Mouse (Mus musculus) thymus, adult 2 months (tissue): ENCODE measurements around the gene Unc93a2. TPM values are rescaled to one million over a fixed set of nuclear protein-coding genes. Genes with fewer than 3 reads are reported as not detected.
"Not testable (repeated sequence)": the region's sequence is repeated elsewhere in the genome, so short reads cannot be mapped to it uniquely, and the experiment has no call there.

ENCODE experiments used
- DNase-seq: peaks from one replicate; pipeline ENCODE4 v3.0.0; 2021
- H3K27ac ChIP-seq: fragments of 200-500 bp; 2 replicates; pipeline ENCODE4 v1.5.1; 2012; ENCODE audit warnings: low read length, control low read depth; ENCODE audit not compliant: control insufficient read depth, insufficient read depth
- H3K27me3 ChIP-seq: fragments of 200-500 bp; 2 replicates; pipeline ENCODE4 v1.6.1; 2012; ENCODE audit warnings: mild to moderate bottlenecking, low read length, moderate library complexity, mixed read lengths; ENCODE audit not compliant: control insufficient read depth, insufficient read depth
- H3K36me3 ChIP-seq: fragments of 200-500 bp; 2 replicates; pipeline ENCODE4 v1.6.1; 2012; ENCODE audit warnings: mild to moderate bottlenecking, low read length, moderate library complexity; ENCODE audit not compliant: control insufficient read depth, insufficient read depth
- H3K4me1 ChIP-seq: fragments of 200-500 bp; replicated peaks from 2 replicates; pipeline ENCODE4 v1.6.1; 2012; ENCODE audit warnings: low read length; ENCODE audit not compliant: control insufficient read depth, insufficient read depth
- H3K4me3 ChIP-seq: fragments of 200-500 bp; 2 replicates; pipeline ENCODE4 v1.5.1; 2012; ENCODE audit warnings: mild to moderate bottlenecking, low read length, control low read depth, moderate library complexity; ENCODE audit not compliant: control insufficient read depth, insufficient read depth
- WGBS: fragments of 180-500 bp; shearing (Covaris S2); methylation state at CpG from one replicate; pipeline ENCODE4 v1.1.7; 2018; 5-methylcytosine and 5-hydroxymethylcytosine counted together
- polyA plus RNA-seq: library from polyadenylated mRNA; depleted of rRNA; stranded (reverse); fragments of >200 nt; gene quantifications from 2 replicates; pipeline ENCODE4 v1.2.3, GENCODE M21; 2012; rRNA removed

Gene Unc93a2
- polyA plus RNA-seq, 1 experiment, result 0.93 TPM

GRCm38 (mm10) chr17:7326415-7326814 is 58.8 kb downstream of the Unc93a2 start:
- H3K4me3 ChIP-seq, H3K27me3 ChIP-seq, H3K27ac ChIP-seq, H3K36me3 ChIP-seq, DNase-seq, H3K4me1 ChIP-seq: not testable (repeated sequence)
- 88% methylated on average over 5 of the region's 8 CpGs for WGBS

DNA sequence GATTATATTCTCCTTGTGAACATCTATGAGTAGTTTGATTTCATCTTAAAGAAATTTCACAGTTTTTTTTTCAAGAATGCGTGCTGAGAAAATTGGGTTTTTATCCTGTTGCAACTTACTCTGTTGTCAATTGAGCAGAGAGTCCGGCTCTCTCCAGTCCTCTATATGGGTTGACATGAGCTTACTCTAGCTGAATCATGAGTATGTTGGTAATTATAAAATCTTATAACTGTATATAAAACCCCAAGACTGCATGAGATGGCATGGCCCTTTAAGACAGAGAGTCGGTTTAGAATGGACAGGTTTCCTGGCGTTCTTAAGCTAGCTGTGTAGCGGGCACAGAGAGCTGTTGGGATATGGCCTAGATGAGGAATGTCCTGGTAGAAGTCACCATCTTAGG is 60.9 kb downstream of the Unc93a2 start, which contains the start of gene Tcp10a:
Gene Tcp10a, plus strand, starts transcription at position 301 of the 400 bp plus-strand sequence.
- WGBS, result 96% methylated on average over 5 of the region's 5 CpGs
- not testable (repeated sequence) for DNase-seq, H3K27ac ChIP-seq, H3K27me3 ChIP-seq, H3K4me3 ChIP-seq, H3K36me3 ChIP-seq, H3K4me1 ChIP-seq

DNA sequence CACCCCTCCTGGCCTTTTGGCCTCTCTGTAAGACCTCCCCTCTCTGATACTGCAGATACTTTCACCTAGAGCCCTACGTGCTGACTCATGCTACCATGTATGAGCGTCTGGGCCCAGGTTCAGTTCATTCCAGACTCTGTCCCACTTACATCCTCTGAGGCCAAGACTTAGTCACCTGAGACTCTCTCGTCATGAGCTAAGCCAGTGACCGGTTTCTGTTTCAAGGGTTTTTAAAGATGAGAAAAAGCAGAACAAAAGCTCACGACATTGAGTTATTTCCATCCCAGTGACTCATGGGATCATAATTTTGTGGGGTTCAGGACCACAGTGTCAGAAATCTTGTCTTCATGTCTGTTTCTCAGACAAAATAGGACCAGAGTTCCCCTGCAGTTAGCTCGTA is 65.5 kb downstream of the Unc93a2 start:
- H3K4me1 ChIP-seq, H3K27me3 ChIP-seq, DNase-seq, H3K27ac ChIP-seq, H3K36me3 ChIP-seq, H3K4me3 ChIP-seq: not testable (repeated sequence)
- WGBS, result 82% methylated on average over 6 of the region's 6 CpGs

GRCm38 (mm10) chr17:7315693-7316382 is 69.4 kb downstream of the Unc93a2 start:
- WGBS, result 29% methylated on average over 7 of the region's 8 CpGs
- DNase-seq, H3K36me3 ChIP-seq, H3K4me1 ChIP-seq, H3K27me3 ChIP-seq, H3K27ac ChIP-seq, H3K4me3 ChIP-seq: not testable (repeated sequence)

Other genes starting within 250 kb of the Unc93a2 start
- 7.4 and 8.8 TPM in 2 replicates for gene Rps6ka2, start 215.3 kb downstream of the Unc93a2 start, polyA plus RNA-seq
- gene Tcp10a, start 60.8 kb downstream of the Unc93a2 start, polyA plus RNA-seq, result not detected in 2 replicates
- gene Ttll2, start 32.8 kb downstream of the Unc93a2 start, polyA plus RNA-seq, result not detected in 2 replicates
- not detected in 2 replicates for gene Gm49630, start 13.5 kb downstream of the Unc93a2 start, polyA plus RNA-seq